Mouse (Mus musculus) T-cell, adult 2 months (primary cell): ENCODE data around the gene Myl6b.
"Not testable (repeated sequence)": the region's sequence is repeated elsewhere in the genome, so short reads cannot be mapped to it uniquely, and the experiment has no call there.

Experiments used
- DNase-seq: peaks from one replicate; pipeline ENCODE4 v3.0.0; 2022; ENCODE audit warnings: low spot score

Gene Myl6b

DNA sequence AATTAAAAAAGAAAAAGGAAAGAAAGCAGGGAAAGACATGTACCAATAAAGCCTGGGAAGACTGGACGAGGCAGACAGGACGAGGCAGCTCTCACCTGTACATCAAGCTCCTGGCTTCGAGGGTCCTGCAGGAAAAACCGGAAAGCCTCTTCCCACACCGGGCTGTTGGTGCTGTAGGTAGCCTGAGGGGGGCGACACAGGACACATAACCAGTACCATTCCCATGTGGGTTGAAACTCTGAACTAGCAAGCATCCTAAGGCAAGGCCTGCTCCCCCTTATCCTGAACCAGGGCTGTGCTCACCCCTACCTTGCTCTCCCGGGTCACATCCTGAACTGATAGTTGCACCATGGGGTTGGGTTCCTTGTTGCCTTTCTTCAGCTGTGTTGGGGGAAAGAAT, 20.3 kb upstream of the Myl6b start:
- peak; percentile 48 for DNase-seq

DNA sequence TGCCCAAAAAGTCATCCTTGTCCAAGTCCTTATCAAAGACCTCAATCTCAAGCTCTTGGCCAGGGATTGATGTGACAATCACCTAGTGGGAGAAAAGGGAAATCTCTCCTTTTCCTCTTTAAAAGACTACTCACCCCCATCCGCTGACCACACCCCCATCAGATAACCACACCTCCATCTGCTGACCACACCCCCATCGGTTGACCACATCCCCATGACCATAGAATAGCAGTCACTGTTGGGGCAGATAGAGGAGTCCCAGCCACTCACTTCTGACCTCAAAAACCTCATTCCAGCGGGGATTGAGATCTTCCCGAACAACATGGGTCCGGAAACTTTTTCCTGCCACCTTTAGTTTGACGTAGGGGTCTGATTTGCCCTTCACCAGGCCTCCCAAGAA, 18.2 kb upstream of the Myl6b start:
- DNase-seq, result no peak

DNA sequence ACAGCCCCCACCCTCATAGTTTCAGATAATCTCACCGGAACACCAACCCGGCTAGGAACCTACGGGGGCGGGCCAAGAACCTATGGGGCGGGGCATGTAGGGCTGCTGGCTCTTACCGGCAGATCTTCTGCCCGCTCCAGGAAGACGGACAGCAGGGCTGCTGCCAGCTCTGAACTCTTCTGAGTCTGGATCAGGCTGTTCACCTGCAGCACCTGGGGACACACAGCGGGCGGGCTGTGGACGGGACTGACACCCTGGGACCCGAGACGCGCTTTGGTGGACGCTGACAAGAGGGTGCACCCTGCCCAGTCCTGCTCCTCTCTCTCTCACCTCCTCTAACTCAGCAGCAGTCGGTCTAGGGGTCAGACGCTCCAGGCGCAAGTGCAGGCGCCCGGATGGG, 17.5 kb upstream of the Myl6b start:
- DNase-seq, result no peak

DNA sequence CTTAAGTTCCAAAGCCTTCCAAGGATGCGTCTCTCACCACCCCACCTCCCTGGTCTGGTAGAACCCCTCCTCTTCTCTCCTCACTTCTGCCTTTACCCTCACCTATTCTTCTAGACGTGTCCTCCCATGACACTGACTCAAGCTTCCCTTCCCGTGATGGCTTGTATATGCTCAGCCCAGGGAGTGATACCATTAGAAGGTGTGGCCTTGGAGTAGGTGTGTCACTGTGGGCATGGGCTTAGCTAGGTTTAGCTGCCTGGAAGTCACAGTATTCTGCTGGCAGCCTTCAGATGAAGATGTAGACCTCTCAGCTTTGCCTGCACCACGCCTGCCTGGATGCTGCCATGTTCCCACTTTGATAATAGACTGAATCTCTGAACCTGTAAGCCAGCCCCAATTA, 16.6 kb upstream of the Myl6b start:
- no peak for DNase-seq

DNA sequence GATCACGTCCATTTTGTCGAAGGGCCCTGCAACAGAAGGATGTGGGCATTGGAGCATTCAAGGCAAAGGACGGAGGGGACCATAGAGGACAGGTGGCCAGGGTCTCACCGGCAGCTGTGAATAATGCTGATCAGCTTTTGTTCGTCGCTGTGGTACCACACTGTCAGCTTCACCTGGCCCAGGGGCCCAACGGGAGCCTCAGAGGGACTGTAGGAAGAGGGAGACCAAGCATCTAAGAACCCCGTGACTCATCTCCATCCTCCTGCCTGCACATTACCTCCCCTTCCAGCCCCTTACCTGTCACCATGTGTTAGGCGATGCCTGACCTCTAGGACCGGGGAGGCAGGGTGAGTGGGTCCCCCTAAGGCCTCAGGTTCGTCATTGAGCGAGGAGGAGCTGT, 13.3 kb upstream of the Myl6b start:
- no peak for DNase-seq

DNA sequence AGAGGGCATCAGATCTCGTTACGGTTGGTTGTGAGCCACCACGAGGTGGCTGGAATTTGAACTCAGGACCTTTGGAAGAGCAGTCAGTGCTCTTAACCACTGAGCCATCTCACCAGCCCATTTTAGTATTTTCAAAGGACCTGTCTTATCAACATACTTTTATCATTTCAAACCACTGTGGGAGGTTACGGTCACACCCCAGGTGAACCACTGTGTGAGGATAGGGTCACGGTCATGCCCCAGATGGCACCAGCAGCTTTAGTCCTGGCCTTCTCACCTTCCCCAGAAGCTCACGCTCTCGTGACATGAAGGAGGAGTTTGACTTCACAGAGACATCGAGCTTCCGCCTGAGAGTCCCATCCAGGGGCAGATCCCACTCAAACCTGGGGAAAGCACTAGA, 12.7 kb upstream of the Myl6b start:
- no peak for DNase-seq

DNA sequence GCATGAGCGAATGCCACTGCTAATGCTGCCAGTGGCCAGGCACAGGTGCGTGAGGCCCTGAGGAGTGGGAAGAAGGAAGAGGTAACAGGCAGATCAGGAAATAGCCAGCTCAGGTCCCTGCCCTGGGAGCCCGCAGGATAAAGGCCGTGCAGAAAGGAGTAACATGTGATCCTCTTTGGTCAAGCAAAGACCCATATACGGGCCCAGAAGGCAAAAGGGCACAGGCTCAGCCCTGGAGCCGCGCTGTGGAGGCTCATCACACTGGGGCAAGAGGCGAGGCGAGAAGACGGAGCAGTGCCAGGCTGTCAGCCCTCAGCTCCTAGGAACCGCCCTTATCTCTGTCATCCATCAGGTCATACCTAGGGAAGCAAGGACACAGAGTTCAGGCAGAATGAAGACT, 11.8 kb upstream of the Myl6b start:
- DNase-seq, result no peak

DNA sequence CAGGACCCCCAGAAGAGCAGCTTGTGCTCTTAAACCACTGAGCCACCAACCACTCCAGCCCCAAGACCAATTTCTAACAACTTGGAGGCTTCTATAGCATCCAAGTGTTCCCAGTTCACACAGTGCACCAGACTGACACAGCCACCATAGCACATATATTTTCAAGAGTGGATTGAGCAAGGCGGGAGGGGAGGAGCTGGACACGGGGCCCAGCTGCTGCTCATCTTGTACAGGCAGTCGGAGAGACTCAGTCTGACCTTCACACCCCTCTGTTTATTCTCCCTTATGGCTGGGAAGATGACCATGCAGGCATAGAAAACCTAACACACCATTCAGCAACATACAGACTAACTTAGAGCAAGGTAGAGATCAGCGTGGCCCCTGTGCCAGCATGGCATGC, 11.3 kb upstream of the Myl6b start:
- DNase-seq, result no peak

DNA sequence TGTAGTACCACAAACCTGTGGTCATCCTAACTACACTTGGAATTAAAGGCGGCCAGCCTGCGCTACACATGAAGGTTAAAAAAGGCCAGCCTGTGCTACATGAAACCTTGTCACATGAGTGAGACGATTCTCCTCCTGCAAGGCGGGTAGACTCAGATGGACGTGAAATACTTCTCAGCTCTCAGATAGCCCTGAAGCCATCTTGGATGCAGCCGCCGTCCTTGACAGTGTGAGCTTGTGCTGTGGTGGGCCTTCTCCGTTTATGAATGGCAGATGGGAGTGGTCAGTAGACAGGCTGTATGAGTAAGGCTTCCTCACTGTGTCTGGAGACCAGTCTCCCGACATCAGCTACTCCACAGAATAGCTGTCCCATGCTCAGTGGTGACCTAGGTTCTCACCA, 10.7 kb upstream of the Myl6b start:
- DNase-seq, result no peak

DNA sequence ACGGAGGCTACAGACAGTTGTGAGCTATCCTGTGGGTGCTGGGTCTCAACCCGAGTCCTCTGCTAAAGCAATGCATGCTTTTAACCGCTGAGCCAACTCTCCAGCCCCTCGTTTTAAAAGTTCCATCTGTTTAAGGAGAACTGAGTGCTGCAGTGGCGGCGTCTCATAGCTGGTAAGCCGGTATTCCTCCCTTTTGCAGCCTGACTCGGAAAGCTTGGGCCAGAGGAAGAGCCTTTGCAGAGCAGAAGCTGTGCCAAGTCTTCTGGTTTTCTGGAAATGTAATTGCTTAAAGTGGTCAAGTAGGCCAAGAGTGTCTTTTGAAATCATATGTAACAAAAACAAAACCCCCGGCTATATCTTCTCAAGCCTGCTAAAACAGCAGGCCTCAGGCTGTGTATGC, 9.8 kb upstream of the Myl6b start:
- no peak for DNase-seq

DNA sequence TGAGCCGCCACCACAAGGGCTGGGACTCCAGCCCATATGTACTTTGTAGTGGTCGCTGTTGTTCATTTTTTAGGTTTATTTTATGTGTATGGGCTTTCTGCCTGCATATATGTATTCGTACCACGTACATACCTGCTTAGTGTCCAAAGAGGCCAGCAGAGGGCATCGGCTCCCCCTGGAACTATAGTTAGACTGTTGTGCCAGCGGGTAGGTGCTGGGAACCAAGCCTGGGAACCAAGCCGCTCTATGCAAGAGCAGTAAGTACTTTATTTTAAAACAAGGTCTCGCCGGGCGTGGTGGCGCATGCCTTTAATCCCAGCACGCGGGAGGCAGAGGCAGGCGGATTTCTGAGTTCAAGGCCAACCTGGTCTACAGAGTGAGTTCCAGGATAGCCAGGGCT, 7.5 kb upstream of the Myl6b start:
- DNase-seq, result no peak

DNA sequence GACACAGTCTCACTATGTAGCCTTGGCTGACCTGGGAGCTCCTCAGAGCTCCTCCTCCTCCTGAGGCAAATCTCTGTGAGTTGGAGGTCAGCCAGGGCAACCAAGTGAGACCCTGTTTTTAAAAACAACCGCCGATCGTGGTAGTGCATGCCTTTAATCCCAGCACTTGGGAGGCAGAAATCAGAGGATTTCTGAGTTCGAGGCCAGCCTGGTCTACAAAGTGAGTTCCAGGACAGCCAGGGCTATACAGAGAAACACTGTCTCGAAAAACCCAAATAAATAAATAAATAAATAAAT, 6.8 kb upstream of the Myl6b start:
- not testable (repeated sequence) for DNase-seq

DNA sequence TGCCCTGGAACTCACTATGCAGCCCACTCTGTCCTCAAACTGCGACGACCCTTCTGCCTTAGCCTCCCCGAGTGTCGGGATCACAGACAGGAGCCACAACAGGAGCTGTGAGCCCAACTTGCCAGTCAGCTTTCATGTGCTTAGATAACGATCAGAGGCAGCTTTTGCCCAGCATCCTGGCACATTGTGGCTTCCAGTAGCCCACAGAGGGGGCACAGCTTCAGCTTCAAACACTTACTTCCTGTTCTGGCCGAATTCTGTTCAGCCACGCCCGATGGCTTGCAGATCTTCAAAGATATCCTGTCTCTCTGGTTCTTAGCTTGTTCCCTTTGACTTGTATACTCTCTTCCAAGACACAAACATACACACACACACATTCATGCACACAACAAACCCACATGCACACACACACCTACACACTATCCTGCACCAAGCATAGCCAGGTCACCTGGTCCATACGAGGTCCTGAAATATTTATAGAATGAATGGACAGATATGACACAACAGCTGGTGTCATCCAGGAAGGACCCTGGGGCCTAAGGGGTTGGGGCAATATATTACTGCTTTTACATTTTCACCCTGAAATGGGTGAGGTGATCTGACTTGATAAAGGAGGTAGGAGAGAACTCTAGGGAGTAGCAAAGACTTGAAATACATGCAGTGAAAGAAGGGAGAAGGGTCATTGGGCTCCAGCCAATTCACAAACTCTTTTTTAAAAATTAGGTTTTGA, 6.3 kb upstream of the Myl6b start:
- peak; percentile 73 for DNase-seq

DNA sequence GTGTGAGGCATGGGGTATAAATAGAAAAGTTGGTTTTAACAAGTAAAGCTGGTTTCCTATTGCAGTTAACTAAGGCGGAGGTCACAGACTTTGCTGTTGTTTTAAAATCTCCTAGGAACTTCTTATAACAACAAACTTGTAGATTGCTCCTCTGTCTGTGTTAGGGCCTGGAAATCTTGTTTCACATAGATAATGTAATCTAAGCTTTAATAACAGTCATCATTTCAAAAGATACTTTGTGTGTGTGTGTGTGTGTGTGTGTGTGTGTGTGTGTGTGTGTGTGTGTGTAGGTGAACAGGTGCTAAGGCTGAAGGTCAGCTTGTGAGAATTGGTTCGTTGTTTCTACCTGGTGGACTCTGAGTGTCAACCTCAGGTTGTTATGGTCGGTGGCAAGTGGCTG, 5.5 kb upstream of the Myl6b start:
- DNase-seq, result no peak

DNA sequence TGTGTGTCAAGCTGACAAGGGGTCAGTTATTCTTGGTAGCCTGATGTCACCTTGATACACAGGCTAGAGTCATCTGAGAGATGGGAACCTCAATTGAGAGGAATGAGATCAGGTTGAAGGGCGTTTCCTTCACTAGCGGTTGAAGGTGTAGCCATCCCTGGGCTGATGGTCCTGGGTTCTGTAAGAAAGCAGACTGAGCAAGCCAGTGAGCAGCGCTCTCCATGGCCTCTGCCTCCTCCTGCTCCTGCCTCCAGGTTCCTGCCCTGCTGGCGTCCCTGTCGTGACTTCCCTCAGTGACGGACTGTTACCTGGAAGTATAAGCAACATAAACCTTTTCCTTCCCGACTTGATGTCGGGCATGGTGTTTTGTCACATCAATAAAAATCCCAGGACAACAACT, 5.0 kb upstream of the Myl6b start:
- no peak for DNase-seq

DNA sequence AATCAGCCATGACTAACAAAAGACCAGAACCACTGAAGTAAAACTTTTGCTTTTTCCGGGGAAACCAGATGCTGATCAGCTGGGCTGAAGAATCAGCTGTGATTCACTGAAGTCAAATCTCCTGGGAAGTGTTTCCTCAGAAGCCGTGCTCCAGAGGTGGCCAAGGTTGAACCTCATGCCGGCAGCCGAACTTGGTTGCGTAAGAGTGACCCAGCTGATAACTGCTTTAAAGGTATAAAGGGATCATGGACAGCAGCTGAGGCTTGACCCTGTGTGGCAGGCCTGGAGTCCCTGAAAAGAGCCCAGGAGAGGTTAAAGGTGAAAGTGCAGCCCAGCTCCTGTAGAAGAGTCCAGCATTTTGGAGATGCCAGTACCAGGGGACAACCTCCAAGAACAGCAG, 3.9 kb upstream of the Myl6b start:
- DNase-seq, result no peak

DNA sequence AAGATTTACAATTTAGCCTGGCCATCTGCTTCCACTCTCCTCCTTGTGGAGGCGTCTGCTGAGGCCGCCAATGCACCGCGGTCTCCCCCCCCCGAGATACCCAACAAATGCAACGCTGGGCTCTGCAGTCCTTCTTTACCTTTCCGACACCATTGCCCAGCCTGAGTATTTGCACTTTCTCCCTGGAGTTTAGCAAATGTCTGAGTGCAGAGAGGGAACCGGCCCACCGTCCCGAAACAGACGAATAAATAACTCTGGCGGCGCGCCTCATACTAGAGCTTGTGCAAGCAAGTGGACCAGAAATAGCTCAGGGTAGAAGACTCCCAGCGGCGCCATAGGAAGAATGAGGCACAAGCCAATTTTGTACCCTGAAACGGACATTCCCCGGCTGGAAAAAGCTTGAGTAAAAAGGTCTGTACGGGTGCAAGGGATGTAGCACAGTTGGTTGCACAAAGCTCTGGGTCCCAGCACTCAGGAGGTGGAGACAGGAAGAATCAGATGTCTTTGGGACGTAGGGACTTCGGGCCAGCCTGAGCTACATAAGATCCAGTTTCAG, 709 bp upstream of the Myl6b start:
- peak; percentile 28 for DNase-seq

DNA sequence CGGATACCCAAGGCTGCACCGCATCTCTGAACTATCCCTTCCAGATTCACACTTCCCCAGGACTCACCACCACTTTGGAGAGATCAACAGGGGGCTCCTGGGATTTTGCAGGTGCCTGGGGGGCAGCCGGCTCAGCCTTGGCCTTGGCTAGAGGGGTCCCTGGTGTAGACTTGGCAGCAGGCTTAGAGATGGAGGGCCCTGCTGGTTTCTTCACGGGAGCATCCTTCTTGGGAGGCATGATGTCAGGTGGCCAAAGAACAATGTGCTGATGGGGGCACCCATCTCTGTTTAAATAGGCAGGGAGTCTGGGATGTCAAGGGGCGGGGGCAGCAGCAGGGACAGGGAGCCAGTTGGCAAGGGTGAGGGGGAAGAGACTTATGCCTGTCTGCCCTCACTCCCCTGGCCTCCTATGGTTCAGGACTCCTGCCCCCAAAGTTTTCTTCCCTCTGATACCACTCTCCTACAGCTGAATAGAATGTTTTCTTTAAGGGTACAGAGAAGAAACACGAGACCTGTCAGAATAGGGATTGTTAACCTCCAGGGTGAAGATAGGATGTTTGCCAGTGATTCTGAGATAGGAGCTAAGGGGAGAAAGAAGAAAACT, 1.2 kb downstream of the Myl6b start:
- no peak for DNase-seq

DNA sequence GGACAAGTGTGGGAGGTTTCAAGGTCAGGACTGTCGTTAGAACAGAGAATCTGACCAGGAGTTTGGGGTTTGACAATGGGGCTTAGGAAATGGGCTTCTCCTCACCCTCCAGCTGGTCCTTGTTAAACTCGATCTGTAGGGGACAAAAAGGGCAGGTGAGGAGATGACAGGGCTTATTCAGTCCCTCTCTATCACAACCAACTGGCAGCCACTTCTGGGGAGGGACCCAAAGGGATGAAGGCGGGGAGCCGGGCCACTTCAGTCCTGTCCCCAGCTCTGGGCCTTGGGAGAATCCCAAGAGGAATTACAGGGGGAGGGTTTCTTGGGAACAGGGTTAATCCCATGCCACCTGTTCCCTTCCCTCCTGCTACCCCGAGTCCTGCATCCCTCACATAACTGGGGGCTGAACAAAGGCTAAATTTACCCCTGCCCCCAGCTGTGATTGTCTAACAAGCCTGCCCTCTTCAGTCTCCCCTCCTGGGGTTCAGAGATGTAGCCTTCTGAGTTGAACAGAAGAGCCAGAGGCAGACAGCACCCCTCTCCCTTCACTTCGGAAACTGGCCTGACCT, 1.9 kb downstream of the Myl6b start:
- DNase-seq, result no peak

DNA sequence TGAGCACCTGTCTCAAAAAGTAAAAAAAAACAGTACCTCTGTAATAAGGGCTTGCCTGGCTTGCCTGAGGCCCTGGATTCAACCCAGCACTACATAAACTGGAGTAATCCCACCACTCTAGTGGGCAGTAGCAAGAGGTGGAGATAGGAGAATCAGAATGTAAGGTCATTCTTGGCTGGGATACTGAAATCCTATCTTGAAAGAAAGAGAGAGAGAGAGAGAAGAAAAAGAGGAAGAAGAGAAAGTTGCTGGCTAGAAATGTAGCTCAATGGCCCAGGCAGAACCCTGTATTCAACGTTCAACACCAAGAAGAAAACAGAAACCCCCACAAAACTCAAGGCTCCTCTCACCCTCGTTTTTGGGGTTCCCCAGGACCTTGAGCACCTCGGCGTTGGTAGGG, 2.6 kb downstream of the Myl6b start:
- DNase-seq, result no peak

DNA sequence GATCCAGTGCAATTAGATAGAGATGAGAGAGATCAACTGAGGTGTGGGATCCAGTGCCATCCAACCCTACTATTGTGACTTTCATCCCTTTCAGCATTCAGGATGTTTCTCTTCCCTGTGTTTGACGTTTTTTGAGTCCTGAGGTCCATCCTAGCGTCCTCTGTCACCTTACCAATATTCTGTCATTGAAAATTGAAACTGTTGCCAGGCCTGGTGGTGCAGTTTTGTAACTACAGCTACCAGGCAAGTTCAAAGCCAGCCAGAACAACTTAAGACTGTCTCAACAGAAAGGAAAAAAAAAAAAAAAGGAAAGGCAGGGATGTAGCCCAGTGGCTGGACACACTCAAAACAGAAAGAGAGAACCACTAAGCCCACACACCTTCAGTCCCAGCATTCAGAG, 3.2 kb downstream of the Myl6b start:
- no peak for DNase-seq

DNA sequence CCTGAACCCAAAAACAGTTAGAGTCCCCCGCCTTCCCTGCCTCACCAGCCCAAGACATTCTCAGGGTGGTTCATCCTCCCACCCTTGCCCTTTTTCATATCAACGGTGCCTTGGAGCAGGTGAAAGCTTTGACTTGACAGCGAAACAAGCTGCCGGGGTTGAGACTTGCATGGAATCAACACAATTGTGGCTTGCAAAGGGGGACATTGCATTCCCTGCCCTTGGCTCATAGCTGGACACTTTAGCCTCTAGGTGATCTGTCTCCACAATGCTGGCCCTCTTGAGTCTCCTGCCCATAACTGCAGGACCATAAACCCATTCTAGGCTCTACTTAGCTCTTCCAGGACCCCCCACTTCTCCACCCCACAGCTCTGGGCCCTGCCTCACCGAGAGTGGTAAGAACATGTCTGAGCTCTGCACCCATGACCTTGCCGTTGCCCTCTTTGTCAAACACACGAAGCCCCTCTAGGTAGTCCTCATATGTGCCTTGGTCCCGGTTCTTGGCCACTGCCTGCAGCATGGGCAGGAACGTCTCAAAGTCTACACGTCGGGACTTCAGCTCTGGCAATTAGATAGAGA, 3.7 kb downstream of the Myl6b start:
- DNase-seq, result no peak
